Mouse (Mus musculus): ENCODE measurements around the gene 1500015O10Rik. TPM values are rescaled to one million over a fixed set of nuclear protein-coding genes. Genes with fewer than 3 reads are reported as not detected.

Gene 1500015O10Rik
- polyA plus RNA-seq, 1 experiment from 2014 or later: 0.77 TPM

- H3K4me1 ChIP-seq (replicated peaks): no peaks in the 10 kb centered on the region
- peaks cover 59% of the 10 kb centered on the region for H3K36me3 ChIP-seq
- no peak overlapping the region for H3K4me3 ChIP-seq (replicated peaks)
- H3K27ac ChIP-seq: no peak overlapping the region
- DNase-seq (no peak), ATAC-seq (ENCODE audit: low read depth) (no peak)
- H3K9me3 ChIP-seq (replicated peaks): no peaks in the 10 kb centered on the region
- H3K4me2 ChIP-seq: no peak overlapping the region
- H3K9ac ChIP-seq: no peak overlapping the region
- no peaks in the 10 kb centered on the region for H3K27me3 ChIP-seq
- WGBS (ENCODE audit: insufficient replicate concordance): 77% methylated on average over 3 of the region's 3 CpGs
These were observed 45.7 kb downstream of the 1500015O10Rik start for GRCm38 (mm10) chr1:43776106-43776505.

GRCm38 (mm10) chr1:43781195-43781594, 50.8 kb downstream of the 1500015O10Rik start:
- no peaks in the 10 kb centered on the region for H3K9me3 ChIP-seq (replicated peaks)
- no peaks in the 10 kb centered on the region for H3K27me3 ChIP-seq
- no peaks in the 10 kb centered on the region for H3K4me1 ChIP-seq (replicated peaks)
- H3K36me3 ChIP-seq: peaks cover 23% of the 10 kb centered on the region
- WGBS (ENCODE audit: insufficient replicate concordance): 67% methylated on average over 2 of the region's 2 CpGs
- no peak overlapping the region for H3K9ac ChIP-seq
- H3K4me2 ChIP-seq: no peak overlapping the region
- H3K27ac ChIP-seq: no peak overlapping the region
- ATAC-seq (ENCODE audit: low read depth) (no peak), DNase-seq (no peak)
- no peak overlapping the region for H3K4me3 ChIP-seq (replicated peaks)

DNA sequence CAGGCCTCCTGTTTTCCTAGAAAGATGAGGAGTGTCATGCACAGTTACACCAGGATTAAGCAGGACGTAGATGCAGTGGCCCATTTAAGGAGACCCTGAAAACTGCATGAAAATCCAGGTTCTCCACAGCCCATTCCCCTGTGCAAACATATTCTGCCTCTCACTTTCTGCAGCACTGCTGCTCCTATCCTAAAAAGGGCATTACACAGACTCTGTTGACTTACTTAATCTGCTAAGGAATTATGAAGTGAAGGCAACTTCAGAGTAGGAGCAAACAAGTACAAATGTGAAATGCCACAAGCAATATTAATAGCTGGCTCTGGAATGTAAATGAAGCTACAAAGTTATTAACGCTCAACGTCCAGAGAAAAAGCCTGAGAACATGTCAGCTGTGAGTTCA, 51.3 kb downstream of the 1500015O10Rik start:
- H3K4me3 ChIP-seq (replicated peaks): no peak overlapping the region
- H3K27me3 ChIP-seq: no peaks in the 10 kb centered on the region
- H3K9ac ChIP-seq: no peak overlapping the region
- H3K4me1 ChIP-seq (replicated peaks): no peaks in the 10 kb centered on the region
- ATAC-seq (ENCODE audit: low read depth) (no peak), DNase-seq (no peak)
- H3K36me3 ChIP-seq: peaks cover 23% of the 10 kb centered on the region
- H3K4me2 ChIP-seq: no peak overlapping the region
- 82% methylated on average over 3 of the region's 3 CpGs for WGBS (ENCODE audit: insufficient replicate concordance)
- no peak overlapping the region for H3K27ac ChIP-seq
- H3K9me3 ChIP-seq (replicated peaks): no peaks in the 10 kb centered on the region

DNA sequence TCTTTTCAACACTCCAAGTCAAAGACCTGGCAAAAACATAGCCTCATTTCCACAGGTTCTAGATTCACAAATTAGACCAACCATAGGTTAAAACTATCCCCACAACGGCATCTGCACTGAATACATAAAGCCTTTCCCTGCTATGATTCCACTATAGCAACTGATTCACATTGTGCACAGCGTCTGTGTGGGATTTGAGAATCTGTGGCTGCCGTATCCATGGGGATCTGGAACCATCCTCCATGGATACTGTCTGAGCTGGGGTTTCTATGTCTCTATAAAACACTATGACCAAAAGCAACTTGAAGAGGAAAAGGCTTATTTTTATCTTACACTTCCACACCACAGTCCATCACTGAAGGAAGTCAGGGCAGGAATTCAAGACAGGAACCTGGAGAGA, 52.3 kb downstream of the 1500015O10Rik start:
- Histone ChIP-seq H3K4me3 (replicated peaks) (no peak overlapping the region), H3K27me3 (no peaks in the 10 kb centered on the region), H3K27ac (no peak overlapping the region), H3K9ac (no peak overlapping the region), H3K36me3 (peaks cover 24% of the 10 kb centered on the region), H3K4me2 (no peak overlapping the region), H3K4me1 (replicated peaks) (no peaks in the 10 kb centered on the region), H3K9me3 (replicated peaks) (no peaks in the 10 kb centered on the region)
- no peak for ATAC-seq (ENCODE audit: low read depth)
- WGBS (ENCODE audit: insufficient replicate concordance): 87% methylated on average over 3 of the region's 3 CpGs
- DNase-seq: no peak

DNA sequence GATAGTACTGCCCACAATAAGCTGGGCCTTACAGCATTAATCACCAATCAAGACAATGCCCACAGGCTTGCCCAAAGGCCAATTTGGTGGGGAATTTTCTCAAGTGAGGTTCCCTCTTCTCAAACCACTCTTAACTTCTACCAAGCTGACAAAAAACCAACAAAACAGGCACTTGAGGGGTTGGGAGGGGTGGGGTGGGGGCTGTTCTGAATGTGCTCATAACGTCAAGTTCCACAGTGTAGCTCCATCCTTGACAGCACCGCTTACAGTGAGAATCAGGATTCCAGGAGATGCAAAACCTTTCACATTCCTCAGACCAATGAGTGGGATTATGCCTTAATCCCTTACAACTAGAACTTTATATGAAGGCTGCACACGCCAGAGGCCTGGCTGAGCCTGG, 52.8 kb downstream of the 1500015O10Rik start:
- 84% methylated on average over 3 of the region's 3 CpGs for WGBS (ENCODE audit: insufficient replicate concordance)
- H3K4me3 ChIP-seq (replicated peaks): no peak overlapping the region
- H3K9me3 ChIP-seq (replicated peaks): no peaks in the 10 kb centered on the region
- H3K4me2 ChIP-seq: no peak overlapping the region
- no peaks in the 10 kb centered on the region for H3K27me3 ChIP-seq
- H3K9ac ChIP-seq: no peak overlapping the region
- H3K27ac ChIP-seq: no peak overlapping the region
- H3K4me1 ChIP-seq (replicated peaks): no peaks in the 10 kb centered on the region
- DNase-seq: no peak
- H3K36me3 ChIP-seq: peaks cover 24% of the 10 kb centered on the region
- ATAC-seq (ENCODE audit: low read depth): no peak

DNA sequence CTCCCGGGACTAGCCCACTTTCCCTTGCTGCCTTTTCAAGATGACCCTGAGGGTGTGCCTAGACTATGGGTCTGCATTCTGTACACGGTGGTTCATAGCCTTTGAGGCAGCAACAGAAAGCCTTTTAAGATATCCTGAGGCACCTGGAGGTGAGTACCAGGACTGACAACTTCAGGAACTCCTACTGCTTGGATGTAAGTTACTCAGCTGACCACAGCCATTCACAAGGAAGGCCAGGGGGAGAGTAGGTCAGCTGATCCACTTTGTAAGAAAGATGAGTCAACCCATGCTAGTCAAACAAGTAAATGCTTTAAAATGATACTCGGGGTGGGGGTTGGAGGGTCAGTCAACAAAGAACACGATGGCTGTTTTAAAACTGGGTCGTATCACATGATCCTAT, 54.9 kb downstream of the 1500015O10Rik start:
- no peak for DNase-seq
- Histone ChIP-seq H3K36me3 (peaks cover 14% of the 10 kb centered on the region), H3K9ac (no peak overlapping the region), H3K4me2 (no peak overlapping the region), H3K9me3 (replicated peaks) (no peaks in the 10 kb centered on the region), H3K27me3 (no peaks in the 10 kb centered on the region), H3K27ac (no peak overlapping the region), H3K4me1 (replicated peaks) (no peaks in the 10 kb centered on the region), H3K4me3 (replicated peaks) (no peak overlapping the region)
- no peak for ATAC-seq (ENCODE audit: low read depth)
- WGBS (ENCODE audit: insufficient replicate concordance): 75% methylated on average over 5 of the region's 5 CpGs

GRCm38 (mm10) chr1:43786711-43787110, 56.3 kb downstream of the 1500015O10Rik start:
- no peaks in the 10 kb centered on the region for H3K27me3 ChIP-seq
- WGBS (ENCODE audit: insufficient replicate concordance): 73% methylated on average over 5 of the region's 5 CpGs
- H3K9ac ChIP-seq: no peak overlapping the region
- ATAC-seq (ENCODE audit: low read depth) (no peak), DNase-seq (no peak)
- peaks cover 14% of the 10 kb centered on the region for H3K36me3 ChIP-seq
- no peaks in the 10 kb centered on the region for H3K4me1 ChIP-seq (replicated peaks)
- no peaks in the 10 kb centered on the region for H3K9me3 ChIP-seq (replicated peaks)
- H3K27ac ChIP-seq: no peak overlapping the region
- H3K4me3 ChIP-seq (replicated peaks): no peak overlapping the region
- H3K4me2 ChIP-seq: no peak overlapping the region

GRCm38 (mm10) chr1:43789765-43790164, 59.4 kb downstream of the 1500015O10Rik start:
- H3K27ac ChIP-seq: no peak overlapping the region
- H3K4me3 ChIP-seq (replicated peaks): no peak overlapping the region
- no peaks in the 10 kb centered on the region for H3K9me3 ChIP-seq (replicated peaks)
- 0 out of 2 replicates have a peak, but pooled peaks cover 4% of the 10 kb centered on the region for H3K4me1 ChIP-seq (replicated peaks)
- H3K27me3 ChIP-seq: no peaks in the 10 kb centered on the region
- H3K36me3 ChIP-seq: peaks cover 12% of the 10 kb centered on the region
- 62% methylated on average over 2 of the region's 2 CpGs for WGBS (ENCODE audit: insufficient replicate concordance)
- no peak overlapping the region for H3K4me2 ChIP-seq
- H3K9ac ChIP-seq: no peak overlapping the region
- DNase-seq: no peak
- no peak for ATAC-seq (ENCODE audit: low read depth)

Other genes with a start within 250 kb of the 1500015O10Rik start
- gene Uxs1, start 97.2 kb downstream of the 1500015O10Rik start, polyA plus RNA-seq (2015; fragmentation: Nextera tagmentation; extraction: Ambion mirVana): 9.4 and 12.4 TPM in 2 replicates
- gene Tpp2, start 203.0 kb downstream of the 1500015O10Rik start, polyA plus RNA-seq (2015; fragmentation: Nextera tagmentation; extraction: Ambion mirVana): 32.9 and 41.2 TPM in 2 replicates

All from liver, embryonic 13.5 days (tissue).